In genomic region chr7:143428142-143428813, GRCm38 (mm10) we compare ENCODE assay signal across 11 mouse cellular contexts. TPM values are rescaled to one million over a fixed set of nuclear protein-coding genes. Genes with fewer than 3 reads are reported as not detected.
A peak's percentile ranks its signal among the peaks of the same experiment; 100 is the strongest.
DNase-seq lines count a peak whose midpoint lies in the region; ATAC-seq and TF ChIP-seq lines count a peak whose summit lies in the region.
"Had no signal": no experiment of that assay in that cellular context is flagged by ENCODE, and none has a peak within 500 bp of the region (broad histone marks: within the 10 kb centered on the region; RNA-seq: fewer than 3 reads in every experiment).

No protein-coding gene starts in this region.

- H3K4me1 ChIP-seq in intestine, embryonic 15.5 days (replicated peaks) = 0 out of 2 replicates have a peak, but pooled peaks cover 12% of the 10 kb centered on the region
- no peaks in the 10 kb centered on the region for H3K4me1 ChIP-seq in intestine, postnatal 0 days (replicated peaks; ENCODE audit: control insufficient read depth, insufficient read depth, low read length)
- H3K4me1 ChIP-seq in forebrain, embryonic 15.5 days = peaks cover 16% of the 10 kb centered on the region
- H3K4me1 ChIP-seq in midbrain, postnatal 0 days (ENCODE audit: insufficient read depth, low read length) = peaks cover 7% of the 10 kb centered on the region; the same call in 1 of the 2 replicates

- no peak overlapping the region for H3K4me3 ChIP-seq in intestine, embryonic 15.5 days (replicated peaks)
- no peak overlapping the region for H3K4me3 ChIP-seq in intestine, postnatal 0 days (ENCODE audit: low read depth, low read length)
- H3K4me3 ChIP-seq in forebrain, embryonic 15.5 days = no peak overlapping the region
- no peak overlapping the region for H3K4me3 ChIP-seq in midbrain, postnatal 0 days (ENCODE audit: low read depth, low read length)

- no peak overlapping the region for H3K27ac ChIP-seq in intestine, embryonic 15.5 days
- no peak overlapping the region for H3K27ac ChIP-seq in intestine, postnatal 0 days (ENCODE audit: low read depth, low read length)
- H3K27ac ChIP-seq in forebrain, embryonic 15.5 days (replicated peaks) = no peak overlapping the region
- H3K27ac ChIP-seq in midbrain, postnatal 0 days (ENCODE audit: low read depth, low read length) = no peak overlapping the region

- TF ChIP-seq CTCF in intestine, postnatal 0 days (IDR thresholded peaks at IDR 0.05; ENCODE audit: low read depth) = no peak
- no peak for TF ChIP-seq CTCF in midbrain, postnatal 0 days (IDR thresholded peaks at IDR 0.05)

- DNase-seq in cerebellum, adult 18-20 months = peak; percentile 94 to 96
- DNase-seq in midbrain, postnatal 0 days (ENCODE audit: low spot score) = peak; percentile 90
- DNase-seq in urinary bladder, postnatal 4 days (ENCODE audit: low spot score in 2 of 2) = no peak
- no peak for DNase-seq in heart, postnatal 10 days
- DNase-seq: adrenal gland, postnatal 14 days; thymus, postnatal 25 days had no signal

- H3K36me3 ChIP-seq in intestine, embryonic 15.5 days = no peaks in the 10 kb centered on the region
- H3K36me3 ChIP-seq in intestine, postnatal 0 days (ENCODE audit: control insufficient read depth, insufficient read depth) = no peaks in the 10 kb centered on the region; the same call in 1 of the 2 replicates
- H3K36me3 ChIP-seq in forebrain, embryonic 15.5 days = no peaks in the 10 kb centered on the region
- H3K36me3 ChIP-seq in midbrain, postnatal 0 days (ENCODE audit: insufficient read depth, low read length) = no peaks in the 10 kb centered on the region

- H3K27me3 ChIP-seq in intestine, embryonic 15.5 days (replicated peaks) = no peaks in the 10 kb centered on the region
- H3K27me3 ChIP-seq in intestine, postnatal 0 days (replicated peaks; ENCODE audit: control insufficient read depth, insufficient read depth, low read length) = no peaks in the 10 kb centered on the region
- peaks cover 29% of the 10 kb centered on the region; the same call in 1 of the 2 replicates for H3K27me3 ChIP-seq in forebrain, embryonic 15.5 days
- no peaks in the 10 kb centered on the region for H3K27me3 ChIP-seq in midbrain, postnatal 0 days (ENCODE audit: insufficient read depth, low read length)

- no peak overlapping the region for H3K4me2 ChIP-seq in intestine, embryonic 15.5 days (replicated peaks)
- H3K4me2 ChIP-seq in intestine, postnatal 0 days (replicated peaks; ENCODE audit: low read depth) = no peak overlapping the region
- no peak overlapping the region for H3K4me2 ChIP-seq in forebrain, embryonic 15.5 days (replicated peaks)
- H3K4me2 ChIP-seq in midbrain, postnatal 0 days (ENCODE audit: low read depth, low read length, poor library complexity, severe bottlenecking) = no peak overlapping the region

- 63% methylated on average over 23 of the region's 23 CpGs for WGBS in intestine, embryonic 15.5 days
- 58% methylated on average over 23 of the region's 23 CpGs for WGBS in intestine, postnatal 0 days
- WGBS in forebrain, embryonic 15.5 days = 6% methylated on average over 23 of the region's 23 CpGs
- 30% methylated on average over 23 of the region's 23 CpGs for WGBS in midbrain, postnatal 0 days

- no peaks in the 10 kb centered on the region for H3K9me3 ChIP-seq in intestine, embryonic 15.5 days
- no peaks in the 10 kb centered on the region for H3K9me3 ChIP-seq in intestine, postnatal 0 days (ENCODE audit: control insufficient read depth)
- H3K9me3 ChIP-seq in forebrain, embryonic 15.5 days = no peaks in the 10 kb centered on the region
- no peaks in the 10 kb centered on the region for H3K9me3 ChIP-seq in midbrain, postnatal 0 days (ENCODE audit: low read length)

- peak; percentile 45; the same call in 1 of the 2 replicates for ATAC-seq in intestine, embryonic 15.5 days
- ATAC-seq in intestine, postnatal 0 days = no peak
- peak; percentile 91 for ATAC-seq in forebrain, embryonic 15.5 days (replicated peaks)
- peak; percentile 62 for ATAC-seq in midbrain, postnatal 0 days (ENCODE audit: low FRiP score)
- no peak for ATAC-seq in erythroblast, adult 5-6 weeks (replicated peaks; ENCODE audit: low FRiP score, poor library complexity, severe bottlenecking)

- H3K9ac ChIP-seq in intestine, embryonic 15.5 days = no peak overlapping the region
- H3K9ac ChIP-seq in intestine, postnatal 0 days (ENCODE audit: low read depth, low read length) = no peak overlapping the region
- H3K9ac ChIP-seq in forebrain, embryonic 15.5 days (replicated peaks) = no peak overlapping the region
- no peak overlapping the region for H3K9ac ChIP-seq in midbrain, postnatal 0 days (replicated peaks; ENCODE audit: low read length, poor library complexity, severe bottlenecking)

- intact Hi-C loops in heart, postnatal 10 days (cut with DNase I) = no loop called here

RNA-seq across cellular contexts. Expression of gene Cdkn1c, which starts 32.6 kb away (rescaled TPM):
- polyA plus RNA-seq in intestine, embryonic 15.5 days (2015; fragmentation: Nextera tagmentation; extraction: Ambion mirVana) = 672 and 702 TPM in 2 replicates
- polyA plus RNA-seq in intestine, postnatal 0 days (2015; fragmentation: Nextera tagmentation; extraction: Ambion mirVana) = 542 and 615 TPM in 2 replicates
- 139 and 142 TPM in 2 replicates for polyA plus RNA-seq in forebrain, embryonic 15.5 days (2015; fragmentation: Nextera tagmentation; extraction: Ambion mirVana)
- total RNA-seq in midbrain, postnatal 0 days (2014; rRNA removed) = 107 and 131 TPM in 2 replicates
- polyA plus RNA-seq in midbrain, postnatal 0 days (2015; fragmentation: Nextera tagmentation; extraction: Ambion mirVana) = 111 and 115 TPM in 2 replicates
- total RNA-seq in erythroblast, adult 5-6 weeks (2015; ENCODE audit: low replicate concordance) = not detected in 2 replicates
- 0.09 TPM in 1 of 2 replicates, not detected in the other for total RNA-seq in erythroblast, adult 5-6 weeks (2017; ENCODE audit: low replicate concordance)
- 10 to 100 TPM; 47.2 to 48.0 TPM for total RNA-seq in heart, postnatal 10 days (2021)
- total RNA-seq: CH12.LX had no signal

RNA-seq across cellular contexts. Expression of gene Slc22a18, which starts 45.3 kb away (rescaled TPM):
- 11.4 and 13.4 TPM in 2 replicates for polyA plus RNA-seq in intestine, embryonic 15.5 days (2015; fragmentation: Nextera tagmentation; extraction: Ambion mirVana)
- 21.6 and 25.0 TPM in 2 replicates for polyA plus RNA-seq in intestine, postnatal 0 days (2015; fragmentation: Nextera tagmentation; extraction: Ambion mirVana)
- 0.29 and 0.68 TPM in 2 replicates for polyA plus RNA-seq in forebrain, embryonic 15.5 days (2015; fragmentation: Nextera tagmentation; extraction: Ambion mirVana)
- 0.33 and 0.47 TPM in 2 replicates for total RNA-seq in midbrain, postnatal 0 days (2014; rRNA removed)
- polyA plus RNA-seq in midbrain, postnatal 0 days (2015; fragmentation: Nextera tagmentation; extraction: Ambion mirVana) = 0.71 and 0.86 TPM in 2 replicates
- not detected in 2 replicates for total RNA-seq in erythroblast, adult 5-6 weeks (2015; ENCODE audit: low replicate concordance)
- not detected in 2 replicates for total RNA-seq in erythroblast, adult 5-6 weeks (2017; ENCODE audit: low replicate concordance)
- total RNA-seq in heart, postnatal 10 days (2021) = under 1 TPM; 0.43 to 0.50 TPM

Comparison
In these comparisons a context has a peak if more than half of its experiments do, and no peak if none do; other contexts are left out.
1. ATAC-seq: peak in intestine, embryonic 15.5 days (single experiment), forebrain, embryonic 15.5 days (single experiment) and midbrain, postnatal 0 days (single experiment); none in intestine, postnatal 0 days (single experiment) and erythroblast, adult 5-6 weeks (single experiment).
2. DNase-seq: peak in cerebellum, adult 18-20 months (2 of 2) and midbrain, postnatal 0 days (single experiment); none in urinary bladder, postnatal 4 days (0 of 2) and heart, postnatal 10 days (0 of 2).